Mouse (Mus musculus) lung, postnatal 0 days (tissue): ENCODE data around the gene Gm28729.

Experiments used
- CTCF ChIP-seq: IDR thresholded peaks from 2 replicates; pipeline ENCODE4 v1.5.1; 2016; ENCODE audit warnings: antibody characterized with exemption, mild to moderate bottlenecking
- EP300 ChIP-seq: IDR thresholded peaks from 2 replicates; pipeline ENCODE4 v1.6.1; 2016; ENCODE audit warnings: antibody characterized with exemption, mild to moderate bottlenecking, control low read depth

GRCm38 (mm10) chr9:96545410-96545809 lies 20.3 kb upstream of the Gm28729 start:
- TF ChIP-seq CTCF (no peak), EP300 (no peak)
